Mouse (Mus musculus) CD4-positive helper T cell, adult 2 months (primary cell): ENCODE measurements at regions not wholly inside any gene's neighbourhood (a gene's known extent, or its start where the extent isn't known, plus 50 kb on each side); places are given as distances from the start of the nearest gene placed in this dataset.

Source experiments
- DNase-seq: peaks from one replicate; pipeline ENCODE4 v3.0.0-alpha.2; 2012; ENCODE audit warnings: low read depth, missing footprints, low spot score

DNA sequence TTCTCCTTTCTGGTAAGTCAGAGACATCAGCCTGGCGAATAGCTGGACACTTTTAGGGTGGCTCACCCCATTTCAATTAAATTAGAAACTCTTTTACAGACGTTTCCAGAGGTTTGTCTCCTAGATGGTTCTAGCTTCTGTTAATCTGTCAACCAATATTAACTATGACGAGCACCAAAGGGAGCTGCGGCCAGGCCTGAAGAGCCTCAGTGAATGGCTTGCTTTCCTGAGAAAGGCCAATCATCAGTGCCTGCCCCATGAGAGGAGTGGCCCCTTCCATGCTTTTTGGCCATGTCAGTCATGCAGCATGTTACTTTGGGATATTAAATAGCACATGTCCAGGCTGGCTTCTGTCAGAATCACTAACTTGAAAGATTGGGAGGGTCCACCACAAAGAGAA is 296.6 kb upstream of the Id2 start:
- no peak for DNase-seq

DNA sequence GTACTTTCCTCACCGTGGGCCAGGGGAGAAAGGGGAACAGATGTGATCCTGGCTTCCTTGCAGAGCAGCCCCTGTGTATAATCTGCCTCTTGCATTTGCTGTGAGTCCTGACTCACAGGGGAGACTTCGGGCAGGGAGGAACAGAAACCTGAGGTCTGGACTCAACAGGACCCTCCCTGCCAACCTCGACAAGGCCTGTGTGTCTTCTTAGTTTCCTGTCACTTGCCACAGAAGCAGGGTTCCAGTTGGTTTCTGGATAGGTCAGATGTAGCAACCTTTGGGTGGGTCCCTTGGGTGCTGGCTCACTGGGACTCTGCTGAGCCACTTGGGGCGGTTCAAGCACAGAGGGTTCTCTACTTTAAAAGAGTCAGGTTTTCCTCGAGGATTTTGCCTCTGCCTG is 292.3 kb upstream of the Id2 start:
- DNase-seq, result no peak

DNA sequence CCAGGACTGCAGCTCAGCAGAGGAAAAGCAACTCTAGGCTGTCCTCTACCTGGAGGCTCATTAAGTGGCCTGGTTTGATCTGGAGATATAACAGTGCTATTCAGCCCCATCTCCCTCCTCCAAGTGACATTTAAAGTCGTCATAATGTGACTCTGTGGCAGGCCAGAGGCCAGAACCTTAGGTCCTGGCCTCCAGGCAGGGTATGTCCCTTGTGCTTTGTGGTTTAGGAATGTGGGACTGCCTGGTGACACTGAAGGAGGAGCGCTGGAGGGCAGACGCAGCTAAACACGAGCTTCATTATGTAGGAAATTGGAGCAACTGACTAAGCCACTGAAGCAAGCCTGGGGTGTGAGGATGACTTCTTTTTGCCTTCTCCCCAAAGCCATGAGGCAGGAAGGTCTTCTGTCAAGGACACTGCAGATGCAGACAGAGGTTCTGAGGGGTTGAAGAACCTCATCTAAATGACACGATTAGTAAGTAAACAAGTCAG is 290.9 kb upstream of the Id2 start:
- no peak for DNase-seq

DNA sequence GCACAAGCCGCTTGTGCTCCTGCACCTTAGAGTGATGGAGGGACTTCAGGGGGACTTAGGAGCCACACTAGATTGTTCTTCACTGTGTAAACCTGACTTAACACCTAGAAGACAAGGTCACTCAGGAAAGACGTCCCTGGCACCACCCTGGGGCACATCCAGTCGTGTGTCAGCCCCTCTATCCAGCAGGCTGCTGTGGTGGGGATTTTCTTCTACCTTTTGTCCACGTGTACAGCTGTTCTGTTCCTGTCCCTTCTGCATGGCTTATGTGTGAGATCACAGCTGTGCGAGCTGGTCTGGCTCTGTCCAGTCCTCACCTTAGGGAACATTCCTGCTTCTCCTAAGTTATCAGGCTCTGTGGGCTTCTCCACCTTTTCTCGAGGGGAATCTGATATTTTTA is 286.0 kb upstream of the Id2 start:
- no peak for DNase-seq

DNA sequence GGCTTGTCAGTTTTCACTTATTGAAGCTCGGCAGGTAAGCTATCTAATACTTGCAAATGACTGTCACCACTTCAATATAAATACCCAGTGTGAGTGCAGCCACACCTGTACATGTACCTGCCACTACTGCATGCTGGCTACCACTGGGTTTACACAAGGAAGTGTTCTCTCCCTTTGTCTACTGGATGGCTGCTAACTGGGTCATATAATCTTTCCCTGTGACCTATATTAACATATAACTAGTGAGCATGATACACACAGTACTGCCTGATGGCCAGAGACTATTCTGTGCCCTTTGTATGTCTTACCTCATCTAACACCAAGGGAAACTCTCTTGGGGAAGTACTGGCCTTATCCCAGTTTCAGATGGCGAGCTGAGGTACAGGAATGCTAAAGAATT is 285.5 kb upstream of the Id2 start:
- no peak for DNase-seq

DNA sequence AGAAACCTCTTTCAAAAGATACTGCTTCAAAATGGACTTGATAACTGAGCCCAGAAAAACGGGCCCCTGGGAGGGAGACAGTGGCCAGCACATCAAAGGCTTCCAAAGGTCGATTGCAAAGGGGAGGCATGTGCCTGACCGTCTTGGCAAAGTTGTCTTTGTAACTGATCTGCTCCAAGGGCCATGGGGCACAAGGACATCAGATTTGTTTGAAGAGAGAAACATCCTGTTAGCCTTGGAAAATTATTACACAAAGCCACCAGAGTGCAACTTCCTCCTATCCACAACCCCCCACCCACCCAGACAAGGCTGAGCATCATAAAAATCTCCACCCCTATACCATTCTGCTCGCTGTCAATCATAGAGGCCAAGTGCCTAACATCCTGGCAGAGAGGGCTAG is 284.7 kb upstream of the Id2 start:
- no peak for DNase-seq

DNA sequence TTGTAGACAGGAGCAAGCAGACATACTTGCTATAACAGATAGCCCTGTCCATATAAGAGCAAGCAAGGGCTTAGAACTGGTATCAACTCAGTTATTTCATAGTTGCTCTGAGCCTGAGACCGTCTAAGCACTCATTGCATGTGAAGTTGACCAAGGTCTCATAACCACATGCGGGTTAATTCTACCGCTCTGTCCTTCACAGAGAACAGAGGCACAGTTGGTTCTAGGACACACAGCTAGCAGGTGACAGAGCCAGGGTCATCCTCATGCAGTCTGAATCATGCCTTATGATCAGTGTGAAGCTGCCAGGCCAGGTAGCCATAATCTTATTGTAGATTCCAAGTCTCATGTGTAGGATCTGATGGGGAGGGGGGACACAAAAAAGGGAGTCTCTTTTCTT is 283.1 kb upstream of the Id2 start:
- DNase-seq, result no peak

DNA sequence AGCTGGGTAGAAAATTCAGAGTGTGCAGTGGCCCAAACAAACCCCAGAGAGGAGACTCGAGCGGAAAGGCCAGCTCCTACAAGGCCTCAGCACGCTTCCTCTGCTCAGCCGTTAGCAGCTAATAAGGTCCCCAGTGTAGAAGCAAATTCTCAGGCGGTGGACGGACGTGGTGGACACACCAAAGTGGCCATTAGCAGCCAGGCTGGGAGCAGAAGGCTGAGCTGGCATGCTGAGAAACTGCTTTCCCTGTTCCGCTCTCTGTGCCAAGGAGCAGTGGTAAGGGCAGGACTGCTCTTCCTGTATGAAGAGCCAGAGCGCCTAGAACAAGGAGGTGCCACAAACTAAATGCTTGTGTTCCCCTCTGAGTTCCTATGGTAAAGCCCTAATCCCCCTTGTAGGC is 282.1 kb upstream of the Id2 start:
- DNase-seq, result no peak

DNA sequence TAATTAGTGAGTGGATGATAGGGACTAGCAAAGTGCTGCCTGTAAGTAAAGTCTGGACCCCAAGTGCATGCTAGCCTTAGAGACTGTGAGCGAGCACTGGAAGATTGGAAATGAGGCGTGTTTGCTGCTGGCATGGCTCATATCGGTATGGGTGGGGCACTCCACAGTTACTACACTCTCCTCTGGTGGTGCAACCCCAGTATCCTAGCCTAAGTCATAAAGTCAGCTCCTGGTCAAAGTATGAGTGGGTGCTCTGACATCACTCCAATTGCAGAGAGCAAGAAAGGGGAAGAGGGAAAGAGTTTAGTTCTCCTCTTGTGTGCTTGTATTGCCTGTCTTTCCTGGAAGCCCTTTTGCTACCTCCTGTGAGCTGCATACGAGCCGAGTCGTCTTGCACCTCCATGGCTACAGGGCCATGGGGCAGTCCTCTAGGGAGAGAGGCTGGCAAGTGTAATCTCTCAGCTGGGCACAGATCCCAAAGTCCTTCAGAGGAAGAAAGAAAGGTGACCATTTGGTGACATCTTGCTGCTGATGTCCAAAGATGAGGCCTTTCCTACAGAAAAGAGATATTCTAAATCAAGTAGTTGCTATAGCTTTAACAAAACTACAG is 281.2 kb upstream of the Id2 start:
- no peak for DNase-seq

DNA sequence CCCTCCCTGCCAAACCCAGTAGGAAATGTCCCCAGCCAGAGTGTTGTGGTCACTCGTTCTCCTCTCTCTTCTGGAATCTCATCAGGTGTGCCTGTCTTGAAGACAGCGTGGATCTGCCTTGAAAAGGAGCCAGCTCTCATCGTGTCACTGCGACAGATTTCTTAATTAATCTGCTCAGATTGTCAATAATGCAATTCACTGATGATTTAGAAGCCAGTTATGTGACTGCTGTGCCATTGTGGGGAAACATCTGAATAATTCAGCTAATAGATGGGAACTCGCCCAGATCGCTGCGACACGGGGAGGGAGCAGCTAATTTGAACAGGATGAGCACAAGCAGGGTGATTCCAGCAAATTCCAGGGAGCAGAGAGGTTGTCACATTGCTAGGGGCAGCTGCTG is 279.5 kb upstream of the Id2 start:
- no peak for DNase-seq

DNA sequence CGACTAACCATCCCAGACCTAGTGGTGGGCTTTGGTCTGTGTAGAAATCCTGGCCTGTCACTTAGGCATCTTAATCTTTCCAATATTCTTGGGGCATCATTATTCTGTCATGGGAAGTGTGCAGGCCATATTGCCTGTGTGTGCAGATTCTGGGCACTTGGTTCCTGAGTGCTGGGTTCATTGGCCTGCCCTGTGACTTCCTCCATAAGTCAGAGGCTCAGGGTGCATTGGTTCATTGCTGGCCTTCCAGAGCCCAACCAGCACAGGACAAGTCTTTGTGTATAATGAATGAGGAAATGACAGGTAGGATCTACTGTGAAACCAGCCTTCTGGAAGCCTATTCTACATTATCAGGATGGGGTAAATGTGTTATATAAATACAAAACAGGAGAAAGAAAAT is 270.6 kb upstream of the Id2 start:
- DNase-seq, result no peak

DNA sequence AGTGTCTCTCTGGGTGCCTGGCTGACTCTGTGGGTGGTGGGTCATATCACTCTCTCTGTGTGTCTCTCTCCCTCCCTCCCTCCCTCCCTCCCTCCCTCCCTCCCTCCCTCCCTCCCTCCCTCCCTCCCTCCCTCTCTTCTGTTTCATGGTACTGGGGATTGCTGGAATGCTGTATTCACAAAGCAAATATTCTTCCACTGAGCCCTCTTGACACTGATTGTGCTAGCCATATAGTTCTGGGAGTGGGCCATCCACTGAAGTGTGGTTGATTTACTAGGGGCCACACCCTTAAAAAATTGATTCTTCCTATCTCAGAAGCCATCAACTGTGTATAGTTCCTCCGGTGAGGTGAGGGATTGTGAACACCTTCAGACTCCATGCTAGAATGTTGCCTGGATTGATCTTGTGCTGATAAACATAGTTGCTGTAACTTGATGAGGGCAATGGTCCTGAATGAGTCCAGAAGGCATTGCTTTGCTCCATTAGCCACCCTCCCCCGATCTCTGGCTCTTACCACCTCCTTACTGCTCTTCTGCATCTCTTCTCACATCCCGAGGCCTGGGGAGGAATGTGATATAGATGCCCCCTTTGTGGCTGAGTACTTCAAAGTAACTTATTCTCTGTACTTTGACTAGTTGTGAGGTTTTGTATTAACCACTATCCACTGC is 268.8 kb upstream of the Id2 start:
- DNase-seq, result peak; percentile 41

DNA sequence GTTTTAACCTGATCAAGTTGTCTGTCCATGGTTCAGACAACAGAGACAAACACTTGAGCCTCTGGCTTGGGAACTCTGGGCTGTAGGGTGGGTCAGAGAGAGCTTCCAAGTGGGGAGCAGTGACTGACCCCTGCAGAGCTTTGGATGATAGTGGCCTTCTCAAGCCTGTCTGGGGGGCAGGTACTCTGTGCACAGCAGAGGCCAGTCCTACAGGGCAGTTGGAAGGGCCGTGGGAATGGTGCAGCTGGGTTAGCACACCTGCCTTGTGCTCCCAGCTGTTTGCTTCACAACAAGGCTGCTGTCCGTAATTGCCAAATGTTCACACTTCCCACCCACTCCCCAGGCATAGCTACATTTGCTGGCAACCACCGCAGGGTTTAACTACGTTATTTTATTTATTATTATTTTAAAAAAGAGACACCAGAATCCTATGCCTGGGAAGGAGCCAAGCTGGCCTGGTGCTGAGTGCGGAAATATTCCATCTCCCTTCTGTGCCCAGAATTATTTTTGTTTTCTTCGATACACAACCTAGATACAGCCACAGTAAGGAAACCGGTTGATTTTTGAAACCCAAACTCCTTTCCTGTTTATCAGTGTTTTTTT is 268.1 kb upstream of the Id2 start:
- DNase-seq, result peak; percentile 17

DNA sequence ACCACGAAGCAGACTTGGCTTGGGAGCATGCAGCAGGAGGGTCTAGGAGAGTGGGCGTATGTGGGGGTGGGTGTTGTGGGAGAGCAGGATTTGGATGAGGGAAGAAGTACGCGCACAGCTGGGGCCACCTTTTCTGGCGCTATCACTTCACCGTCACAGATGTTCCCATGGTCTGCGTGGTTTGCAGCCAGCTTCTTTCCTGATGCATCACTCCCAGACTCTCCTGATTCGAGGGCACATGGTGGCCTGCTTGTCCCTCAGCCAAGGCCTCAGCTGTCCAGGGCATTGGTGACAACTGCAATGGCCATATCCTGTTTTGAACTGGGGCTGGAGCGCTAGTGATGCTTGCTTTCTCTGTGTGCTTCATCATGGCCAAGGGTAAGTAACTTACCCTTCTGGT is 266.9 kb upstream of the Id2 start:
- no peak for DNase-seq

DNA sequence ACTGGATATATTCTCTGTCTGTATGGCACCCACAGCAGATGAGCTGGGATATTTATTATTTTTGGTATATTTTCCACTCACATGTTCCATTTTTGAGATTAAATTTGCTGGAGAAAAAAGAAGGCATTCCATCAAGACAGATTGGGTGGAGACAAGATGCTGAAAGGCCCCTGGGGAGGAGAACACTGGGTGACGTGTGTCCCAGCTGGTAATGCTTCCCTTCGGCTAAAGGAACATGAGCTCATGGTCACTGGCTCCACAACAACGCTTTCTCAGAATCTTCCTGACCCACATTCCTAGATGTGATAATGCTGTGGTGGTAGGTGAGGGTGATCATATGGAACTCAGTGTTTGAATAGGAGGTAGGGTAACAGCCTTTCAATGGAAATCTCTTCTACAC is 266.4 kb upstream of the Id2 start:
- DNase-seq, result no peak

DNA sequence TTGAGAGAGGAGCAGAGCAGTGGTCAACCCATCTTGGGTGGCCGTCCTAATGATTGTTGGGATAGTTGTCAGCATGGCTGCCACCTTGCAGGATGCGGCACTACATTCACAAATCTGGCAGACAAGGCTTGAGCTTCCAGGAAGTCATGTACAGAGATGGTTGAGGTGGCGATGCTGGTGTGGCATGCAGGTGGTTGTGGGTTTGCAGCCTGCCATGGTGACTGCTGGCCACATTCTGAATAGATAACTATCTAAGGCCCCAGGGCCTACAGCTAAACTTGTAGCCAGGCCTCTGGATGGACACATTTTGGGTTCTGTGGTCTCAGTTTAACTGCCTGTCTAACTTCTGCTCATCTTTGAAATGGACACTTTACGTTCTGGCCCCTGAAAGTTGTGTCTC is 265.8 kb upstream of the Id2 start:
- peak; percentile 41 for DNase-seq

DNA sequence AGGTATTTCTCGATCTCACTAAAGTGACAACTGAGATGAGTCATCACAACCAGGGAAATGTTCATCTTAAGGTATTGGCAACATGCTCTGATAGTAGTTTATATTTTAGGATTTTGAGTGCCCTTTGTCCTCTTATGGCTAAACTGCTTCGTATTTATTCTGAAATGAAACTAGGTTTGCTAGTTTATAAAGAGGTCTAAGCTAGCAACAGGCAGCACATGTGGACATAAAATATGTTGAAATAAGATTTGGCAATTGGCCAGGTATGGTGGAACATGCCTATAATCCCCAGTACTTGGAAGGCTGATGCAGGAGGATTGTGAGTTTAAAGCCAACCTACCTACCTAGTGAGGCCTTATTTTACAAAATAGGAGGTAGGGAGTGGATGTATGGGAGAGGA is 263.8 kb upstream of the Id2 start:
- no peak for DNase-seq

DNA sequence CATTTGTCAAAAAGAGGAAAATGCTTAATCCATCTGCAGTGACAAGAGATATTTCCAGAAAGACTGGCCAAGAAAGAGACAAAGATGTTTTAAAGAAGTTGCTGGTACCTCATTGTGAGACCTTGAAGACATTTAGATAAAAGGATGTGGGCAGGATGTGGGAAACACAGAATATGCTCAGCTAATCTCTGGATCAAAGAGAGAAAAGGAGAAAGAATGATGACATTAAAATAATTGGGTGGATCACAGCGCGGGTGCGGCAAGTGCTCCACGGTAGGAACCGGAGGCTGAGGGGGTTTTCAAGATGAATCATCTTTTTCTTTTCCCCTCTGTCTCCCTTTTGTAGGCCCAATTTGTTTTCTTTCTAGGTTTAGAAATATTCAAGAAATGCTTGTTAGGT is 263.0 kb upstream of the Id2 start:
- peak; percentile 86 for DNase-seq

DNA sequence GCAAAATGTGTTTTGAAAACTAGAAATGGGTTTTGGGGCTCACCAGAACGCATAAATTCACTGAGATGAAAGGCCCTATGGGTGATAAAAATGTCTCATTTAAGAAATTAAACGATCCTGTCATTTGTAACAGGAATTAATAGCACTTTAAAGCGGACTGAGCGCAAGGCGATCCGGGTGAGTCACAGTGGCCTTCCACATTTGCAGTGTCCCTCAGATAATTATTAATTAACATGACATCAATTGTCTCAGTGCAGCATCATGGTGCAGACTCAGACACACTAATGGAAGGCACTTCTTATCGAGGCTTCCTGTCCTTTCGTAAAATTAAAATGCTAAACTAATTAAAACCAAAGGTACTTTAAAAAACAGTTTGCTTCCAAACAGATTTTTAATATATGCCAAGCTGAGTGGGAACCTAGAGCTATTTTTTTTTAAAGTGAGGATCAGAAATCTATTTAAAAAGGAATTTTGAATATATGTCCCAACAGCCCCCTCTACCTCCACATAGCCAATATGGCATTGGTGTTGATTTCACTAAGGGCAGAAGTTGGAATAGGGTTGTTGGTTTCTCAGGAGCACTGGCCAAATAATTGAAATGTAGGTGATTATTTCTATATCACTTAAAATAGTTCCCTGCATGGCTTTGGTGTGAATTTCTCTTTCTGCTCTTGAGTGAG is 262.0 kb upstream of the Id2 start:
- no peak for DNase-seq

DNA sequence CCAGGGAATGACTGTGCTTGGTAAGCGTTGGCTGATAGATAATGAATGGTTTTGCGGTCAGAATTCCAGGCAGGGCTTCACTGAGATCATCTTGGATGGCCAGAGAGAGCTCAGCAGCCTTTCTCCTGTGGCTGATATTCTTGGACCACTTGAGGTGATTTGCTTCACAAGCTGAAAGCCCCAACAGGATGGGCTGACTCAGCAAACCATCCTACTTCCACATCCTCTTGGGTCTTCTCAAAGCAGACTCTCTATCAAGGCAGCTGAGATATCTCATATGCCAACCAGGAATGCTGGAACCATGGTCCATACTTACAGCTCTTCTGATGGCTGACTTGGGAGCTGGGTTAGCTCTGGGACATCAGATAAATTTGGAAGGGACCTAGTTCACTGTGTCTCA is 259.8 kb upstream of the Id2 start:
- DNase-seq, result no peak

DNA sequence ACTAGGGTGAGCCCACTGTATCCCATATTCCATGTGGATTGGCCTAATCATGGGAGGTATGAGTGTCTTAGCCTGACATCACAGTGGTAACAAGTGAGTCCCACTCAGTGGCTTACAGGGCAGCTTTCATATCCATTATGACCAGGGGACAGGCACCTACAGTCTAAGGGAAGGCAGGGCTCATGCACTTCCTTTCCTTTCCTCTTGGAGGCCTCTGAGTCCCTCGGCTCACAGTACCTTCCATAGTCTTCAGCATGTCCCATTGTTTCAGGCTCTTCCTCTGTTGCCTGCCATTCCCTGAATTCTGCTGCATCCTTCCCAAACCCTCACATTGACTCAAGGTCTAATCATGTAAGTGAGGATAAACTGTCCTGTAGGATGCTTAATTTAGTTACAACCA is 258.3 kb upstream of the Id2 start:
- DNase-seq, result no peak

DNA sequence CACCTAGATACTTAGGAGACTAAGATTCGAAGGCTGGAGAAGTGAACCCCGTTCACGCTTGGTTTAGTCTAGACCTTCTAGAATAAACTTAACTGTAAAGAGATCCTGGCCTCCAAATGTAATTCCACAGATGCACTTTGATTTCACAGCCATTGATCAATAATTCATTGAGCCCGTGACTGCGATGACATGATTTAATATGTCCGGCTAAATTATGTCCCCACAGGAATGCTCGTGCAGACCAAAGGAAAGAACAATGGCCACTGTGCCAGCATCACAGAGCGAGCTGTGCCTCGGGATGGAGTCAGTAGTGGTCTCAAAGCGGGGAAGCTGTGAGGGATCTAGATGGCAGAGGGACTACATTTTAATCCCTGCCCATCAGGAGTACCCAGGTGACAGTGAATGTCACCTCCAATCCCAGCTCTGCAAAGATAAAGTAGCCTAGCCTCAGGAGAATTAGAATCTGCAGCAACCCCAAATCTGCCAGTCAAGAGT is 256.5 kb upstream of the Id2 start:
- no peak for DNase-seq

DNA sequence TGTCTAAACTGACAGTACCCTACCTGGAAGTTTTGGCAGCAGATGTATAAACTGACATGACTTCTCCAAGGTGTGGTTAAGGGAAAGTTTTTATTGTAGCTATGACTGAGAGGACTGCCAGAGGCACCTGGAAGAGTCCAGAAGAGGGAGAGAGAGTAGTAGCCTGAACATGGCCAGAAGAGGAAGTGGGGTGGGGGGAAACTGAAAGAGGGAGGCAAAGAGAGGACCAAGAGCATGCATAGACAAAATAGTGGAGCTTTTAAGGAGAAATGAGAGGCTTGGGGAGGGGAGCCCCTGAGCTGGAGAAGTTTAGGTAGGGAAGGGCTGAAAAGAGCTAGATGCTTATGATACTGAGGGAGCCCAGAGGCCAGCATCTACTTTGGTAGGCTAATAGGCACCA is 255.2 kb upstream of the Id2 start:
- DNase-seq, result no peak
